Mouse (Mus musculus) layer of hippocampus, adult 6 months (tissue): ENCODE results near the gene Slamf8. TPM values are rescaled to one million over a fixed set of nuclear protein-coding genes. Genes with fewer than 3 reads are reported as not detected.

ENCODE experiments used
- long read RNA-seq, 2 experiments: library from polyadenylated mRNA; unstranded; transcript quantifications; one replicate each; pipeline ENCODE4 v2.0.0; 2019 to 2020
- polyA plus RNA-seq: library from polyadenylated mRNA; unstranded; fragments of <200 nt; fragmentation: Nextera tagmentation; gene quantifications from 2 replicates; pipeline ENCODE4 v1.2.3, GENCODE M21; 2021

The Slamf8 gene
- polyA plus RNA-seq: 0.38 and 0.55 TPM in 2 replicates
- long read RNA-seq, experiment 1, partial matches to known transcripts: 0 of 1 reads
- long read RNA-seq, experiment 1, other reads (novel, unspliced or antisense): 0 of 1 reads
- long read RNA-seq, experiment 2, partial matches to known transcripts: 0 of 1 reads
- long read RNA-seq, experiment 2, other reads (novel, unspliced or antisense): 0 of 1 reads

GRCm38 (mm10) chr1:172590385-172590784 is at the start of gene Slamf8:
Gene Slamf8, minus strand, starts transcription at chr1:172590568.

GRCm38 (mm10) chr1:172632451-172633326 is 42.3 kb upstream of the Slamf8 start, which contains the start of gene Dusp23:
Gene Dusp23, minus strand, starts transcription at chr1:172632962.

GRCm38 (mm10) chr1:172602326-172602725 is 12.0 kb upstream of the Slamf8 start, which contains the start of gene Fcrl6:
Gene Fcrl6, minus strand, starts transcription at chr1:172602551.

GRCm38 (mm10) chr1:172555638-172556037 is 34.7 kb downstream of the Slamf8 start, which contains the start of gene Vsig8:
Gene Vsig8, plus strand, starts transcription at chr1:172555938.

Other genes starting within 250 kb of the Slamf8 start
- 19.2 and 29.3 TPM in 2 replicates for gene Kcnj10, start 249.4 kb downstream of the Slamf8 start, polyA plus RNA-seq
- gene Pigm, start 214.0 kb downstream of the Slamf8 start, polyA plus RNA-seq: 2.8 TPM in 2 replicates
- gene Slamf9, start 115.2 kb downstream of the Slamf8 start, polyA plus RNA-seq: 1.6 and 2.0 TPM in 2 replicates
- gene Igsf9, start 108.8 kb downstream of the Slamf8 start, polyA plus RNA-seq: 0.35 and 0.67 TPM in 2 replicates
- gene Tagln2, start 90.5 kb downstream of the Slamf8 start, polyA plus RNA-seq: 13.4 and 13.8 TPM in 2 replicates
- 4.5 and 6.9 TPM in 2 replicates for gene Cfap45, start 69.8 kb downstream of the Slamf8 start, polyA plus RNA-seq
- gene Vsig8, start 34.6 kb downstream of the Slamf8 start, polyA plus RNA-seq: 0.51 and 0.68 TPM in 2 replicates
- gene Fcrl6, start 12.0 kb upstream of the Slamf8 start, polyA plus RNA-seq: 0.09 TPM in 1 of 2 replicates, not detected in the other
- gene Dusp23, start 42.4 kb upstream of the Slamf8 start, polyA plus RNA-seq: 13.2 and 14.1 TPM in 2 replicates
- not detected in 2 replicates for gene Crp, start 107.5 kb upstream of the Slamf8 start, polyA plus RNA-seq